ENCODE assay signal across 8 mouse cellular contexts in the genomic region with DNA sequence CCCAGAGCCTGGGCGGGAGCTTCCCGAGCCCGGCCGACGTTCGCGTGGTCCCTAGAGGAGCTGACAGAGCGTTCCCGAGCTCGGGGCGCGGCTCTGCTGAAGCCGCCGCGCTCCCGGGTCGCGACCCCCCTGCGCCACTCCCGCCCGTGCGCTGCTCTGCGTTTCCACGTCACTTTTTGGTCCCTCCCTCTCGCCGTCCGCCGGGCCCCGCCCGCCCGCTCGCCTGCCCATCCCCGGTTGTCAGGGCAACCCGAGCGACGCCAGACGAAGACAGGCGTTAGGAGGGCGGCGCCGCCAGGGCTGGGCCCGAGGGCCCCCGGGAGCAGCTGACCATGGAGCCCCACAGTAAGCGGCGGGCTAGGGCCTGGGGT. TPM values are rescaled to one million over a fixed set of nuclear protein-coding genes. Genes with fewer than 3 reads are reported as not detected.
DNase-seq lines count a peak whose midpoint lies in the region; ATAC-seq and TF ChIP-seq lines count a peak whose summit lies in the region.

A gene (plus strand): TSS at position 236 of the 371 bp plus-strand sequence.

- H3K36me3 ChIP-seq in embryonic facial prominence, embryonic 11.5 days (replicated peaks; ENCODE audit: control insufficient read depth, insufficient read depth, low read depth, low read length) = no peaks in the 10 kb centered on the region
- H3K36me3 ChIP-seq in kidney, adult 2 months (ENCODE audit: control insufficient read depth, insufficient read depth, low read length) = no peaks in the 10 kb centered on the region
- no peaks in the 10 kb centered on the region for H3K36me3 ChIP-seq in limb, embryonic 15.5 days
- H3K36me3 ChIP-seq in midbrain, postnatal 0 days (ENCODE audit: insufficient read depth, low read length) = no peaks in the 10 kb centered on the region

- no peak for TF ChIP-seq POLR2A in kidney, adult 2 months (IDR thresholded peaks at IDR 0.05; ENCODE audit: low read depth, low read length)

- peak within 1 kb of the TSS; percentile 83 for H3K4me3 ChIP-seq in embryonic facial prominence, embryonic 11.5 days (ENCODE audit: low read depth, low read length)
- H3K4me3 ChIP-seq in kidney, adult 2 months (ENCODE audit: insufficient read depth, low read depth, low read length) = peak within 1 kb of the TSS; percentile 76
- peak within 1 kb of the TSS; percentile 80 for H3K4me3 ChIP-seq in limb, embryonic 15.5 days
- H3K4me3 ChIP-seq in midbrain, postnatal 0 days (ENCODE audit: low read depth, low read length) = peak within 1 kb of the TSS; percentile 93

- under 1% methylated on average over 44 of the region's 45 CpGs for WGBS in embryonic facial prominence, embryonic 11.5 days
- under 1% methylated on average over 45 of the region's 45 CpGs for WGBS in kidney, adult 2 months
- WGBS in limb, embryonic 15.5 days = 0% methylated on average over 43 of the region's 45 CpGs
- under 1% methylated on average over 37 of the region's 45 CpGs for WGBS in midbrain, postnatal 0 days

- H3K27ac ChIP-seq in embryonic facial prominence, embryonic 11.5 days (replicated peaks; ENCODE audit: low read depth, low read length) = no peak within 1 kb of the TSS
- H3K27ac ChIP-seq in kidney, adult 2 months (ENCODE audit: insufficient read depth, low read depth, low read length) = 0 out of 2 replicates have a peak within 1 kb of the TSS, but pooled peaks have one; percentile 14
- H3K27ac ChIP-seq in limb, embryonic 15.5 days = no peak within 1 kb of the TSS
- H3K27ac ChIP-seq in midbrain, postnatal 0 days (ENCODE audit: low read depth, low read length) = no peak within 1 kb of the TSS

- TF ChIP-seq CTCF in kidney, adult 2 months (conservative IDR thresholded peaks at IDR 0.05; ENCODE audit: insufficient read depth, insufficient read length, low read depth, low read length) = no peak
- TF ChIP-seq CTCF in midbrain, postnatal 0 days (IDR thresholded peaks at IDR 0.05) = no peak

- H3K4me2 ChIP-seq in embryonic facial prominence, embryonic 11.5 days (ENCODE audit: low read depth, low read length) = peak within 1 kb of the TSS; percentile 94
- peak within 1 kb of the TSS; percentile 87 for H3K4me2 ChIP-seq in limb, embryonic 15.5 days
- peak within 1 kb of the TSS; percentile 88 for H3K4me2 ChIP-seq in midbrain, postnatal 0 days (ENCODE audit: low read depth, low read length, poor library complexity, severe bottlenecking)

- peak; percentile 90 for ATAC-seq in embryonic facial prominence, embryonic 11.5 days (replicated peaks; ENCODE audit: insufficient number of reproducible peaks, low FRiP score, low TSS enrichment, low read depth)
- peak; percentile 86 for ATAC-seq in limb, embryonic 15.5 days (ENCODE audit: insufficient number of reproducible peaks, low FRiP score, low TSS enrichment, low read depth)
- peak; percentile 93 for ATAC-seq in midbrain, postnatal 0 days (ENCODE audit: low FRiP score)

- peak within 1 kb of the TSS; percentile 75 for H3K9ac ChIP-seq in embryonic facial prominence, embryonic 11.5 days (replicated peaks; ENCODE audit: low read length)
- peak within 1 kb of the TSS; percentile 64 for H3K9ac ChIP-seq in limb, embryonic 15.5 days
- peak within 1 kb of the TSS; percentile 84 for H3K9ac ChIP-seq in midbrain, postnatal 0 days (replicated peaks; ENCODE audit: low read length, poor library complexity, severe bottlenecking)

- peak; percentile 74 for DNase-seq in 3T3-L1 (ENCODE audit: low read depth, low spot score)
- DNase-seq in adrenal gland, postnatal 25 days = peak; percentile 93
- DNase-seq in embryonic facial prominence, embryonic 11.5 days (ENCODE audit: low spot score) = peak; percentile 89
- peak; percentile 90 to 92 for DNase-seq in heart, adult 18-20 months
- peak; percentile 91 for DNase-seq in kidney, adult 2 months
- DNase-seq in midbrain, postnatal 0 days (ENCODE audit: low spot score) = peak; percentile 88
- peak; percentile 87 to 94 for DNase-seq in spleen, postnatal 10 days (ENCODE audit: low spot score in 2 of 2)

- H3K4me1 ChIP-seq in embryonic facial prominence, embryonic 11.5 days (ENCODE audit: control insufficient read depth, insufficient read depth, low read length) = peaks cover 2% of the 10 kb centered on the region; the same call in 1 of the 2 replicates
- H3K4me1 ChIP-seq in kidney, adult 2 months (ENCODE audit: control insufficient read depth, insufficient read depth, low read length) = no peaks in the 10 kb centered on the region; the same call in 1 of the 2 replicates
- H3K4me1 ChIP-seq in limb, embryonic 15.5 days = peaks cover 11% of the 10 kb centered on the region
- H3K4me1 ChIP-seq in midbrain, postnatal 0 days (ENCODE audit: insufficient read depth, low read length) = 0 out of 2 replicates have a peak, but pooled peaks cover 5% of the 10 kb centered on the region

- H3K9me3 ChIP-seq in embryonic facial prominence, embryonic 11.5 days (replicated peaks; ENCODE audit: control insufficient read depth, low read length) = no peaks in the 10 kb centered on the region
- H3K9me3 ChIP-seq in limb, embryonic 15.5 days = no peaks in the 10 kb centered on the region
- H3K9me3 ChIP-seq in midbrain, postnatal 0 days (ENCODE audit: low read length) = no peaks in the 10 kb centered on the region

- no peaks in the 10 kb centered on the region for H3K27me3 ChIP-seq in embryonic facial prominence, embryonic 11.5 days (ENCODE audit: control insufficient read depth, insufficient read depth, low read length)
- no peaks in the 10 kb centered on the region for H3K27me3 ChIP-seq in kidney, adult 2 months (replicated peaks; ENCODE audit: control insufficient read depth, insufficient read depth, low read length)
- H3K27me3 ChIP-seq in limb, embryonic 15.5 days = peaks cover 19% of the 10 kb centered on the region; the same call in 1 of the 2 replicates
- no peaks in the 10 kb centered on the region for H3K27me3 ChIP-seq in midbrain, postnatal 0 days (ENCODE audit: insufficient read depth, low read length)

RNA-seq across cellular contexts. Expression of the gene that starts here (rescaled TPM):
- 0.46 TPM in 1 of 2 replicates, not detected in the other for total RNA-seq in adrenal gland, postnatal 25 days (2021)
- polyA plus RNA-seq in embryonic facial prominence, embryonic 11.5 days (2014; fragmentation: Nextera tagmentation; extraction: Ambion mirVana) = 0.52 and 0.75 TPM in 2 replicates
- not detected for total RNA-seq in heart, adult 18-20 months (2021)
- 0.08 and 0.09 TPM in 2 replicates for polyA plus RNA-seq in kidney, adult 2 months (2012; rRNA removed)
- polyA plus RNA-seq in limb, embryonic 15.5 days (2015; fragmentation: Nextera tagmentation; extraction: Ambion mirVana) = 0.15 TPM in 1 of 2 replicates, not detected in the other
- total RNA-seq in midbrain, postnatal 0 days (2014; rRNA removed) = 3.0 and 4.4 TPM in 2 replicates
- 8.7 and 8.8 TPM in 2 replicates for polyA plus RNA-seq in midbrain, postnatal 0 days (2015; fragmentation: Nextera tagmentation; extraction: Ambion mirVana)

Comparison
In these comparisons a context has a peak if more than half of its experiments do, and no peak if none do; other contexts are left out.
1. Peak in DNase-seq in adrenal gland, postnatal 25 days; RNA of the gene not detected or under 1 TPM.
2. Peak in DNase-seq, ATAC-seq, H3K4me3 ChIP-seq, H3K9ac ChIP-seq and H3K4me2 ChIP-seq in embryonic facial prominence, embryonic 11.5 days; RNA of the gene not detected or under 1 TPM.
3. Peak in DNase-seq in heart, adult 18-20 months; RNA of the gene not detected or under 1 TPM.
4. Peak in DNase-seq, H3K4me3 ChIP-seq and H3K27ac ChIP-seq in kidney, adult 2 months; RNA of the gene not detected or under 1 TPM.
5. Peak in ATAC-seq, H3K4me3 ChIP-seq, H3K9ac ChIP-seq and H3K4me2 ChIP-seq in limb, embryonic 15.5 days; RNA of the gene not detected or under 1 TPM.